Mouse (Mus musculus) kidney, embryonic 15.5 days (tissue): Measurements from ENCODE around the gene Zfp961. TPM values are rescaled to one million over a fixed set of nuclear protein-coding genes. Genes with fewer than 3 reads are reported as not detected.
"Not testable (repeated sequence)": the region's sequence is repeated elsewhere in the genome, so short reads cannot be mapped to it uniquely, and the experiment has no call there.

Experiments used
- ATAC-seq: fragments of 200-750 bp; cut with Nextera tagmentation; replicated peaks from 2 replicates; pipeline ENCODE4 v1.8.0; 2017; ENCODE audit warnings: moderate TSS enrichment; ENCODE audit not compliant: low FRiP score
- H3K27ac ChIP-seq: fragments of 300-500 bp; sonication (generic); 2 replicates; pipeline ENCODE4 v1.5.1; 2015; ENCODE audit warnings: mild to moderate bottlenecking, inconsistent platforms
- H3K27me3 ChIP-seq: fragments of 300-500 bp; sonication (generic); 2 replicates; pipeline ENCODE4 v1.6.1; 2015; ENCODE audit warnings: inconsistent platforms
- H3K36me3 ChIP-seq: fragments of 300-500 bp; sonication (generic); 2 replicates; pipeline ENCODE4 v1.6.1; 2015; ENCODE audit warnings: inconsistent platforms
- H3K4me1 ChIP-seq: fragments of 300-500 bp; sonication (generic); 2 replicates; pipeline ENCODE4 v1.6.1; 2015; ENCODE audit warnings: inconsistent platforms
- H3K4me2 ChIP-seq: fragments of 300-500 bp; sonication (generic); 2 replicates; pipeline ENCODE4 v1.6.1; 2015; ENCODE audit warnings: moderate library complexity, mild to moderate bottlenecking, inconsistent platforms
- H3K4me3 ChIP-seq: fragments of 300-500 bp; sonication (generic); replicated peaks from 2 replicates; pipeline ENCODE4 v1.5.1; 2015; ENCODE audit warnings: mild to moderate bottlenecking, inconsistent platforms
- H3K9ac ChIP-seq: fragments of 300-500 bp; sonication (generic); 2 replicates; pipeline ENCODE4 v1.6.1; 2015; ENCODE audit warnings: mild to moderate bottlenecking, inconsistent platforms
- H3K9me3 ChIP-seq: fragments of 300-500 bp; sonication (generic); replicated peaks from 2 replicates; pipeline ENCODE4 v1.6.1; 2016; ENCODE audit warnings: inconsistent platforms
- WGBS: fragments of 180-500 bp; shearing (Covaris S2); methylation state at CpG from one replicate; pipeline ENCODE4 v1.1.7; 2015; ENCODE audit warnings: mixed read lengths; 5-methylcytosine and 5-hydroxymethylcytosine counted together
- polyA plus RNA-seq: library from polyadenylated mRNA; unstranded; fragments of >200 nt; fragmentation: Nextera tagmentation; extraction: Ambion mirVana; gene quantifications from 2 replicates; pipeline ENCODE4 v1.2.1, GENCODE M21; 2015

Zfp961 gene
- polyA plus RNA-seq, 1 experiment from 2014 or later = 26.5 TPM

- 58% methylated on average over 3 of the region's 3 CpGs for WGBS
- H3K36me3 ChIP-seq = no peaks in the 10 kb centered on the region
- no peak overlapping the region for H3K4me3 ChIP-seq
- ATAC-seq = no peak
- H3K27me3 ChIP-seq = no peaks in the 10 kb centered on the region
- H3K4me2 ChIP-seq = no peak overlapping the region
- no peaks in the 10 kb centered on the region for H3K9me3 ChIP-seq
- no peak overlapping the region for H3K9ac ChIP-seq
- H3K4me1 ChIP-seq = no peaks in the 10 kb centered on the region
- H3K27ac ChIP-seq = no peak overlapping the region
Measured at GRCm38 (mm10) chr8:72000223-72000622, 49.4 kb downstream of the Zfp961 start.

DNA sequence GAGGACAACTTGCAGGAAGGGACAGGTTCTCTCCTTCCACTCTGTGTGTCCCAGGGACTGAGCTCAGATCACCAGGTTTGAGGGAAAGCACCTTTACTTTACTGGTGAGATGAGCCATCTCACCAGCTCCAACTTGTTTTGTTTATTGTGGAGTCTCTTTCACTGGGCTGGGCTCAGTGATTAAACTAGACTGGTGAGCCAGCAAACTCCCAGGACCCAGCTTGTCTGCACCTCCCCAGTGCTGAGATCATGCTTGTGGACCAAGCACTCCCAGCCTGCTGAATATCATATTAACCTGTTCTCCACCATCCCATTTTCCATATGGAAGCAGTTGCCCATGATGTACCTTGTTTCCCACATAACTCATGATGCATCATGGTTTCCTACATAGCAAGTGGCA is 52.1 kb downstream of the Zfp961 start:
- Histone ChIP-seq H3K27ac (no peak overlapping the region), H3K9me3 (no peaks in the 10 kb centered on the region), H3K4me3 (no peak overlapping the region), H3K9ac (no peak overlapping the region), H3K36me3 (no peaks in the 10 kb centered on the region), H3K27me3 (no peaks in the 10 kb centered on the region), H3K4me2 (no peak overlapping the region), H3K4me1 (no peaks in the 10 kb centered on the region)
- no peak for ATAC-seq

DNA sequence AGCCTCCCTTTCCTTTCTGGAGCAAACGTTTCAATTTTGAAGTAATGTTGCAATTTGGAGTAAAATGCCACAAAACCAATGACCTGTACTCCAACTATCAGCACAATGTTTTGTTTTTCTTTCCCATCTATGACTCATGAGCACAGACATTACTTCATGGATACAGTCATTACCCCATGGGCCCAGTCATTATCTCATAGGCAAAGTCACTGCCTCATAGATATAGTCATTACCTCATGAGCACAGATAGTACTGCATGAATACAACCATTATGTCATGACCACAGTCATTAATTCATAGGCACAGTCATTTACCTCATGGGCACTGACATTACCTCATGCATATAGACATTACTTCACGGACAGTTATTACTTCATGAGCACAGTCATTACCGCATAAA is 55.1 kb downstream of the Zfp961 start:
- no peaks in the 10 kb centered on the region for H3K36me3 ChIP-seq
- no peaks in the 10 kb centered on the region for H3K4me1 ChIP-seq
- ATAC-seq = no peak

GRCm38 (mm10) chr8:72006763-72007162 is 55.9 kb downstream of the Zfp961 start:
- H3K9me3 ChIP-seq = no peaks in the 10 kb centered on the region
- WGBS = 79% methylated on average over 1 of the region's 1 CpGs

More for the DNA sequence above, 55.1 kb downstream of the Zfp961 start:
- no peak overlapping the region for H3K27ac ChIP-seq
- 86% methylated on average over 3 of the region's 3 CpGs for WGBS
- H3K27me3 ChIP-seq = no peaks in the 10 kb centered on the region
- no peak overlapping the region for H3K4me2 ChIP-seq
- no peak overlapping the region for H3K9ac ChIP-seq
- H3K9me3 ChIP-seq = no peaks in the 10 kb centered on the region
- H3K4me3 ChIP-seq = no peak overlapping the region

GRCm38 (mm10) chr8:72008134-72008641 is 57.4 kb downstream of the Zfp961 start:
- 63% methylated on average over 3 of the region's 3 CpGs for WGBS
- H3K27ac ChIP-seq = no peak overlapping the region
- ATAC-seq = no peak
- H3K4me1 ChIP-seq = no peaks in the 10 kb centered on the region
- no peak overlapping the region for H3K4me3 ChIP-seq
- no peak overlapping the region for H3K9ac ChIP-seq
- no peak overlapping the region for H3K4me2 ChIP-seq
- no peaks in the 10 kb centered on the region for H3K9me3 ChIP-seq
- no peaks in the 10 kb centered on the region for H3K36me3 ChIP-seq
- no peaks in the 10 kb centered on the region for H3K27me3 ChIP-seq

More at GRCm38 (mm10) chr8:72006763-72007162, 55.9 kb downstream of the Zfp961 start:
- Histone ChIP-seq H3K36me3 (no peaks in the 10 kb centered on the region), H3K4me1 (no peaks in the 10 kb centered on the region), H3K4me3 (no peak overlapping the region), H3K9ac (no peak overlapping the region), H3K27me3 (no peaks in the 10 kb centered on the region), H3K4me2 (no peak overlapping the region), H3K27ac (no peak overlapping the region)
- ATAC-seq = no peak

- Histone ChIP-seq H3K4me3 (no peak within 1 kb of the TSS), H3K27me3 (no peaks in the 10 kb centered on the region), H3K9ac (no peak within 1 kb of the TSS), H3K36me3 (no peaks in the 10 kb centered on the region), H3K9me3 (no peaks in the 10 kb centered on the region), H3K4me1 (no peaks in the 10 kb centered on the region), H3K4me2 (no peak within 1 kb of the TSS), H3K27ac (no peak within 1 kb of the TSS)
- 76% methylated on average over 3 of the region's 3 CpGs for WGBS
- ATAC-seq = no peak
Measured at GRCm38 (mm10) chr8:72009473-72009872, 58.6 kb downstream of the Zfp961 start, which contains the start of gene Cyp4f18. Gene Cyp4f18, minus strand, starts transcription at chr8:72009626.

- not testable (repeated sequence) for H3K9me3 ChIP-seq, H3K9ac ChIP-seq, H3K36me3 ChIP-seq, H3K27ac ChIP-seq, H3K4me2 ChIP-seq, H3K4me3 ChIP-seq, H3K4me1 ChIP-seq, H3K27me3 ChIP-seq, ATAC-seq
- 65% methylated on average over 6 of the region's 6 CpGs for WGBS
Measured at GRCm38 (mm10) chr8:72013506-72014228, 62.8 kb downstream of the Zfp961 start.

- H3K27ac ChIP-seq, ATAC-seq, H3K36me3 ChIP-seq, H3K4me2 ChIP-seq, H3K4me1 ChIP-seq, H3K27me3 ChIP-seq, H3K4me3 ChIP-seq, H3K9me3 ChIP-seq, H3K9ac ChIP-seq: not testable (repeated sequence)
- 60% methylated on average over 2 of the region's 2 CpGs for WGBS
Measured at GRCm38 (mm10) chr8:72017339-72017738, 66.5 kb downstream of the Zfp961 start.

GRCm38 (mm10) chr8:72018141-72018540 is 67.3 kb downstream of the Zfp961 start:
- no peak for ATAC-seq
- WGBS = 86% methylated on average over 2 of the region's 2 CpGs
- Histone ChIP-seq H3K4me1 (no peaks in the 10 kb centered on the region), H3K27ac (no peak overlapping the region), H3K27me3 (no peaks in the 10 kb centered on the region), H3K36me3 (no peaks in the 10 kb centered on the region), H3K9me3 (no peaks in the 10 kb centered on the region), H3K4me3 (no peak overlapping the region), H3K9ac (no peak overlapping the region), H3K4me2 (no peak overlapping the region)

- H3K4me3 ChIP-seq, ATAC-seq, H3K4me2 ChIP-seq, H3K9me3 ChIP-seq, H3K4me1 ChIP-seq, H3K27ac ChIP-seq, H3K36me3 ChIP-seq, H3K9ac ChIP-seq, H3K27me3 ChIP-seq: not testable (repeated sequence)
- WGBS = 81% methylated on average over 1 of the region's 1 CpGs
Measured at GRCm38 (mm10) chr8:72019022-72019421, 68.2 kb downstream of the Zfp961 start.

GRCm38 (mm10) chr8:72019816-72020215 is 69.0 kb downstream of the Zfp961 start:
- WGBS = 48% methylated on average over 2 of the region's 2 CpGs
- H3K4me1 ChIP-seq = no peaks in the 10 kb centered on the region
- no peak overlapping the region for H3K4me3 ChIP-seq
- no peak overlapping the region for H3K4me2 ChIP-seq
- ATAC-seq = no peak
- H3K9ac ChIP-seq = no peak overlapping the region
- no peaks in the 10 kb centered on the region for H3K9me3 ChIP-seq
- H3K36me3 ChIP-seq = no peaks in the 10 kb centered on the region
- H3K27ac ChIP-seq = no peak overlapping the region
- no peaks in the 10 kb centered on the region for H3K27me3 ChIP-seq

DNA sequence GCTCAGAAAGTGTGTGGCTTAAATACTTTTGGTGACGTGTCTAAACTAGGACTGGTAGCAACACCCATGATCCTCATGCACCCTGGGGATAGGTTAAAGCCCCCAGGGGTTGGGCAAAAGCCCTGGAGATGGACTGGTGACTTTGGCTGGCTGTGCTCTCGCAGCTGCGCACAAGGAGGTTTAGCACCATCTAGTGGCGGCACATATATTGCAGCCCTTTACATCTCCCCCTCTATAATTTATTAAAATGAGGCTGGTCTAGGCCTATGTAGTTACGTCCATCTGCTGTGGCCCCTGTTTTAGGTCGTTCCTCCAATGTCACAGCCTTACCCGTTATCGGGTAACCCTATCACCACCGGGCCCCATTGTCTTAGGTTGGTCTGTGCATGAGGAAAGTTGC is 74.0 kb downstream of the Zfp961 start:
- not testable (repeated sequence) for H3K36me3 ChIP-seq, H3K4me1 ChIP-seq, ATAC-seq, H3K4me2 ChIP-seq, H3K4me3 ChIP-seq, H3K9ac ChIP-seq, H3K27ac ChIP-seq, H3K9me3 ChIP-seq, H3K27me3 ChIP-seq
- 7% methylated on average over 5 of the region's 9 CpGs for WGBS

GRCm38 (mm10) chr8:72032926-72033325 is 82.1 kb downstream of the Zfp961 start:
- H3K4me1 ChIP-seq, H3K4me2 ChIP-seq, H3K9ac ChIP-seq, ATAC-seq, H3K9me3 ChIP-seq, H3K36me3 ChIP-seq, H3K4me3 ChIP-seq, H3K27me3 ChIP-seq, H3K27ac ChIP-seq: not testable (repeated sequence)
- WGBS = 53% methylated on average over 4 of the region's 4 CpGs
